Comparison of ENCODE assay signal across 9 mouse cellular contexts in genomic region chr11:32105750-32106646, GRCm38 (mm10).
DNase-seq lines count a peak whose midpoint lies in the region; ATAC-seq lines count a peak whose summit lies in the region.
"Had no signal": no experiment of that assay in that cellular context is flagged by ENCODE, and none has a peak within 500 bp of the region (broad histone marks: within the 10 kb centered on the region; RNA-seq: fewer than 3 reads in every experiment).

No protein-coding gene starts in this region.

- 44% methylated on average over 10 of the region's 10 CpGs for WGBS in kidney, embryonic 15.5 days
- 37% methylated on average over 10 of the region's 10 CpGs for WGBS in forebrain, embryonic 10.5 days
- WGBS in limb, embryonic 13.5 days: 18% methylated on average over 10 of the region's 10 CpGs

- no peaks in the 10 kb centered on the region for H3K36me3 ChIP-seq in kidney, embryonic 15.5 days
- H3K36me3 ChIP-seq in forebrain, embryonic 10.5 days (replicated peaks): no peaks in the 10 kb centered on the region
- H3K36me3 ChIP-seq in limb, embryonic 13.5 days: no peaks in the 10 kb centered on the region
- H3K36me3 ChIP-seq: liver, embryonic 13.5 days had no signal

- H3K4me1 ChIP-seq in kidney, embryonic 15.5 days: peaks cover 17% of the 10 kb centered on the region
- peaks cover 52% of the 10 kb centered on the region for H3K4me1 ChIP-seq in forebrain, embryonic 10.5 days
- peaks cover 26% of the 10 kb centered on the region for H3K4me1 ChIP-seq in limb, embryonic 13.5 days

- H3K27me3 ChIP-seq in kidney, embryonic 15.5 days: no peaks in the 10 kb centered on the region
- H3K27me3 ChIP-seq in forebrain, embryonic 10.5 days (ENCODE audit: poor library complexity, severe bottlenecking): peaks cover 42% of the 10 kb centered on the region
- 0 out of 2 replicates have a peak, but pooled peaks cover 3% of the 10 kb centered on the region for H3K27me3 ChIP-seq in limb, embryonic 13.5 days

- no peak for DNase-seq in kidney, postnatal 14 days
- DNase-seq in forebrain, embryonic 10.5 days (ENCODE audit: extremely low spot score, low spot score): peak; percentile 33
- peak; percentile 86 for DNase-seq in thymus, postnatal 0 days (ENCODE audit: low spot score)
- DNase-seq in ovary, postnatal 36 days (ENCODE audit: low spot score): no peak
- no peak for DNase-seq in urinary bladder, adult 2 months (ENCODE audit: low spot score)
- DNase-seq: liver, embryonic 13.5 days had no signal

- H3K27ac ChIP-seq in kidney, embryonic 15.5 days: 0 out of 2 replicates have a peak overlapping the region, but pooled peaks have one; percentile 5
- peak overlapping the region; percentile 74 for H3K27ac ChIP-seq in forebrain, embryonic 10.5 days
- H3K27ac ChIP-seq in limb, embryonic 13.5 days: peak overlapping the region; percentile 28; the same call in 1 of the 2 replicates
- H3K27ac ChIP-seq: liver, embryonic 13.5 days had no signal

- H3K9ac ChIP-seq in kidney, embryonic 15.5 days: no peak overlapping the region
- H3K9ac ChIP-seq in limb, embryonic 13.5 days: no peak overlapping the region
- H3K9ac ChIP-seq: liver, embryonic 13.5 days had no signal

- ATAC-seq in kidney, embryonic 15.5 days (replicated peaks; ENCODE audit: low FRiP score): no peak
- ATAC-seq in limb, embryonic 13.5 days (ENCODE audit: low FRiP score, low read depth): peak; percentile 71
- no peak for ATAC-seq in megakaryocyte progenitor cell, adult 5-6 weeks (replicated peaks; ENCODE audit: poor library complexity)

- no peak overlapping the region for H3K4me3 ChIP-seq in kidney, embryonic 15.5 days (replicated peaks)
- H3K4me3 ChIP-seq in forebrain, embryonic 10.5 days: no peak overlapping the region
- no peak overlapping the region for H3K4me3 ChIP-seq in limb, embryonic 13.5 days
- H3K4me3 ChIP-seq: liver, embryonic 13.5 days had no signal

- H3K9me3 ChIP-seq in kidney, embryonic 15.5 days (replicated peaks): no peaks in the 10 kb centered on the region
- no peaks in the 10 kb centered on the region for H3K9me3 ChIP-seq in forebrain, embryonic 10.5 days
- no peaks in the 10 kb centered on the region for H3K9me3 ChIP-seq in limb, embryonic 13.5 days
- H3K9me3 ChIP-seq: liver, embryonic 13.5 days had no signal

- H3K4me2 ChIP-seq in kidney, embryonic 15.5 days: no peak overlapping the region
- H3K4me2 ChIP-seq in limb, embryonic 13.5 days (replicated peaks): no peak overlapping the region
- H3K4me2 ChIP-seq: liver, embryonic 13.5 days had no signal

Comparison
In these comparisons a context has a peak if more than half of its experiments do, and no peak if none do; other contexts are left out.
1. H3K27ac ChIP-seq: peak in every context shown above with its lines; median percentile 74 in forebrain, embryonic 10.5 days; 28 in limb, embryonic 13.5 days; 5 in kidney, embryonic 15.5 days.
2. DNase-seq: peak in forebrain, embryonic 10.5 days (single experiment) and thymus, postnatal 0 days (single experiment); none in kidney, postnatal 14 days (single experiment), ovary, postnatal 36 days (single experiment) and urinary bladder, adult 2 months (single experiment).